Mouse (Mus musculus): ENCODE results near the gene Pramel6.

GRCm38 (mm10) chr2:87531496-87531895 is 25.1 kb downstream of the Pramel6 start, which contains the start of gene Olfr153:
- TF ChIP-seq CTCF (IDR thresholded peaks at IDR 0.05) (no peak), EP300 (IDR thresholded peaks at IDR 0.05) (no peak)
